Comparison of ENCODE assay signal across 10 mouse cellular contexts in the genomic region with DNA sequence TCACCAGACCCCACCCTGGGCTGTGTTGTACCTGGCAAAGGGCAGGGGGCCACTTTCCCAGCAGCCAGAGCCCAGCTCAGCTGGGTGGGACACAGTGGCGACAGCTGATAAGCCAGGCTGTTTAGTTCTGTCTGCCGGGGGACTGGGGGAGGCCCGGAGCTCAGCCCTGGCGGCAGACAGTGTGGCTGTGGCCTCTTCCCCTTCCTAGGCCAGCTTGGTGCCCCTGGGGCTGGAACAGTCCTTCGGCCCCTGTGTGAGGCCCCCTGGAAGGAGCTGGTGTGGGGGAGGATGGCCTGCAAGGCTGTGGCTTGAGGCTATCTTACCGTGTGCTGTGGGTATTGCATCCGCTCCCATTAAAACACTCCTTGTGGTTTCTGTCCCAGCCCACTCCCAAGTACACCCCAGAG. TPM values are rescaled to one million over a fixed set of nuclear protein-coding genes. Genes with fewer than 3 reads are reported as not detected.
A peak's percentile ranks its signal among the peaks of the same experiment; 100 is the strongest.
DNase-seq lines count a peak whose midpoint lies in the region; ATAC-seq and TF ChIP-seq lines count a peak whose summit lies in the region.
"Had no signal": no experiment of that assay in that cellular context is flagged by ENCODE, and none has a peak within 500 bp of the region (broad histone marks: within the 10 kb centered on the region; RNA-seq: fewer than 3 reads in every experiment).

No protein-coding gene starts in this region.

- H3K36me3 ChIP-seq in midbrain, embryonic 10.5 days = no peaks in the 10 kb centered on the region
- no peaks in the 10 kb centered on the region for H3K36me3 ChIP-seq in midbrain, embryonic 15.5 days (replicated peaks)
- no peaks in the 10 kb centered on the region for H3K36me3 ChIP-seq in liver, embryonic 16.5 days (ENCODE audit: control insufficient read depth, insufficient read depth)
- no peaks in the 10 kb centered on the region for H3K36me3 ChIP-seq in stomach, postnatal 0 days (ENCODE audit: control insufficient read depth, insufficient read depth, low read length)

- H3K4me3 ChIP-seq in midbrain, embryonic 10.5 days = no peak overlapping the region
- H3K4me3 ChIP-seq in midbrain, embryonic 15.5 days = no peak overlapping the region
- H3K4me3 ChIP-seq in liver, embryonic 16.5 days (ENCODE audit: low read depth, low read length) = no peak overlapping the region
- H3K4me3 ChIP-seq in stomach, postnatal 0 days (ENCODE audit: low read depth, low read length) = no peak overlapping the region

- peak overlapping the region; percentile 63 for H3K27ac ChIP-seq in midbrain, embryonic 10.5 days (replicated peaks)
- H3K27ac ChIP-seq in midbrain, embryonic 15.5 days = no peak overlapping the region
- peak overlapping the region; percentile 81 for H3K27ac ChIP-seq in liver, embryonic 16.5 days (ENCODE audit: low read length)
- no peak overlapping the region for H3K27ac ChIP-seq in stomach, postnatal 0 days (replicated peaks)

- H3K4me2 ChIP-seq in midbrain, embryonic 15.5 days = no peak overlapping the region
- peak overlapping the region; percentile 49 for H3K4me2 ChIP-seq in liver, embryonic 16.5 days (ENCODE audit: low read depth, low read length)
- H3K4me2 ChIP-seq in stomach, postnatal 0 days (replicated peaks; ENCODE audit: low read depth) = no peak overlapping the region

- H3K27me3 ChIP-seq in midbrain, embryonic 10.5 days (ENCODE audit: low read depth, poor library complexity, severe bottlenecking) = peaks cover 12% of the 10 kb centered on the region
- H3K27me3 ChIP-seq in midbrain, embryonic 15.5 days (replicated peaks) = peaks cover 1% of the 10 kb centered on the region
- no peaks in the 10 kb centered on the region for H3K27me3 ChIP-seq in liver, embryonic 16.5 days (ENCODE audit: control insufficient read depth, insufficient read depth, low read depth, low read length)
- H3K27me3 ChIP-seq in stomach, postnatal 0 days (ENCODE audit: control insufficient read depth, insufficient read depth, low read length) = no peaks in the 10 kb centered on the region
- H3K27me3 ChIP-seq: Patski had no signal

- no peak for TF ChIP-seq CTCF in stomach, postnatal 0 days (IDR thresholded peaks at IDR 0.05; ENCODE audit: low read depth)

- TF ChIP-seq EP300 in stomach, postnatal 0 days (optimal IDR thresholded peaks at IDR 0.05) = no peak

- H3K9me3 ChIP-seq in midbrain, embryonic 10.5 days (replicated peaks) = no peaks in the 10 kb centered on the region
- H3K9me3 ChIP-seq in midbrain, embryonic 15.5 days = no peaks in the 10 kb centered on the region
- no peaks in the 10 kb centered on the region for H3K9me3 ChIP-seq in liver, embryonic 16.5 days (replicated peaks; ENCODE audit: control insufficient read depth, low read length)
- H3K9me3 ChIP-seq in stomach, postnatal 0 days (ENCODE audit: control insufficient read depth, low read length) = no peaks in the 10 kb centered on the region

- 49% methylated on average over 7 of the region's 7 CpGs for WGBS in midbrain, embryonic 10.5 days
- WGBS in midbrain, embryonic 15.5 days = 47% methylated on average over 7 of the region's 7 CpGs
- WGBS in liver, embryonic 16.5 days (ENCODE audit: insufficient replicate concordance) = 10% methylated on average over 7 of the region's 7 CpGs
- WGBS in stomach, postnatal 0 days = 25% methylated on average over 7 of the region's 7 CpGs

- H3K9ac ChIP-seq in midbrain, embryonic 15.5 days = no peak overlapping the region
- peak overlapping the region; percentile 58 for H3K9ac ChIP-seq in liver, embryonic 16.5 days (ENCODE audit: low read depth, low read length)
- H3K9ac ChIP-seq in stomach, postnatal 0 days (ENCODE audit: low read length) = 0 out of 2 replicates have a peak overlapping the region, but pooled peaks have one; percentile 13

- ATAC-seq in midbrain, embryonic 15.5 days (replicated peaks) = no peak
- ATAC-seq in liver, embryonic 16.5 days (ENCODE audit: low read depth) = peak; percentile 89
- 0 out of 2 replicates have a peak, but pooled peaks have one; percentile 30 for ATAC-seq in stomach, postnatal 0 days (ENCODE audit: low FRiP score, low TSS enrichment)
- ATAC-seq: midbrain, embryonic 16.5 days; Patski had no signal

- DNase-seq in embryo, embryonic 10 days (ENCODE audit: low spot score) = peak; percentile 35
- DNase-seq in embryo, embryonic 11 days = no peak
- DNase-seq in midbrain, embryonic 10.5 days (ENCODE audit: low spot score) = no peak
- DNase-seq in stomach, postnatal 0 days (ENCODE audit: low spot score) = no peak
- no peak for DNase-seq in layer of hippocampus, adult 8-10 months (ENCODE audit: low spot score in 2 of 2)
- no peak for DNase-seq in cerebellum, postnatal 10 days

- H3K4me1 ChIP-seq in midbrain, embryonic 10.5 days = peaks cover 18% of the 10 kb centered on the region
- no peaks in the 10 kb centered on the region for H3K4me1 ChIP-seq in midbrain, embryonic 15.5 days
- peaks cover 53% of the 10 kb centered on the region for H3K4me1 ChIP-seq in liver, embryonic 16.5 days (ENCODE audit: control insufficient read depth, low read depth, low read length)
- 0 out of 2 replicates have a peak, but pooled peaks cover under 1% of the 10 kb centered on the region for H3K4me1 ChIP-seq in stomach, postnatal 0 days (replicated peaks; ENCODE audit: control insufficient read depth, insufficient read depth)

RNA-seq across cellular contexts. Expression of a gene that starts 38.6 kb away (rescaled TPM):
- 0.14 TPM in 1 of 2 replicates, not detected in the other for polyA plus RNA-seq in midbrain, embryonic 10.5 days (2016; fragmentation: Nextera tagmentation; extraction: Ambion mirVana)
- not detected in 2 replicates for polyA plus RNA-seq in midbrain, embryonic 15.5 days (2015; fragmentation: Nextera tagmentation; extraction: Ambion mirVana)
- not detected in 2 replicates for polyA plus RNA-seq in liver, embryonic 16.5 days (2015; fragmentation: Nextera tagmentation; extraction: Ambion mirVana)
- 0.13 and 0.17 TPM in 2 replicates for polyA plus RNA-seq in stomach, postnatal 0 days (2015; fragmentation: Nextera tagmentation; extraction: Ambion mirVana)
- under 1 TPM in 1 of 4 experiments, not detected in 3; 0.76 TPM for total RNA-seq in layer of hippocampus, adult 8-10 months (2022)
- polyA plus RNA-seq: midbrain, embryonic 16.5 days had no signal

RNA-seq across cellular contexts. Expression of a gene that starts 56.5 kb away (rescaled TPM):
- polyA plus RNA-seq in midbrain, embryonic 10.5 days (2016; fragmentation: Nextera tagmentation; extraction: Ambion mirVana) = 3.8 and 4.4 TPM in 2 replicates
- 1.5 and 1.9 TPM in 2 replicates for polyA plus RNA-seq in midbrain, embryonic 15.5 days (2015; fragmentation: Nextera tagmentation; extraction: Ambion mirVana)
- polyA plus RNA-seq in liver, embryonic 16.5 days (2015; fragmentation: Nextera tagmentation; extraction: Ambion mirVana) = 1.3 and 1.9 TPM in 2 replicates
- 6.0 and 7.3 TPM in 2 replicates for polyA plus RNA-seq in stomach, postnatal 0 days (2015; fragmentation: Nextera tagmentation; extraction: Ambion mirVana)
- total RNA-seq in layer of hippocampus, adult 8-10 months (2022) = 1 to 10 TPM; 1.7 to 2.5 (median 2.0) TPM

Comparison
In these comparisons a context has a peak if more than half of its experiments do, and no peak if none do; other contexts are left out.
1. H3K27ac ChIP-seq: peak in midbrain, embryonic 10.5 days (single experiment) and liver, embryonic 16.5 days (single experiment); none in midbrain, embryonic 15.5 days (single experiment) and stomach, postnatal 0 days (single experiment).